Mouse (Mus musculus) olfactory bulb, adult 2 months (tissue): ENCODE results near the gene Limch1. TPM values are rescaled to one million over a fixed set of nuclear protein-coding genes. Genes with fewer than 3 reads are reported as not detected.

Experiments used
- H3K27ac ChIP-seq: fragments of 200-500 bp; 2 replicates; pipeline ENCODE4 v1.5.1; 2012; ENCODE audit warnings: low read depth, low read length; ENCODE audit not compliant: insufficient read depth
- H3K4me1 ChIP-seq: fragments of 200-500 bp; 2 replicates; pipeline ENCODE4 v1.6.1; 2012; ENCODE audit warnings: low read length; ENCODE audit not compliant: control insufficient read depth, insufficient read depth
- H3K4me3 ChIP-seq: fragments of 200-500 bp; 2 replicates; pipeline ENCODE4 v1.5.1; 2012; ENCODE audit warnings: mild to moderate bottlenecking, low read depth, low read length, moderate library complexity; ENCODE audit not compliant: insufficient read depth
- CTCF ChIP-seq: fragments of 200-500 bp; IDR thresholded peaks from 2 replicates; pipeline ENCODE4 v1.5.1; 2012; ENCODE audit warnings: low read depth, mild to moderate bottlenecking, low read length, moderate library complexity; ENCODE audit not compliant: insufficient read depth
- POLR2A ChIP-seq: fragments of 200-500 bp; IDR thresholded peaks from 2 replicates; pipeline ENCODE4 v1.6.1; 2012; ENCODE audit warnings: mild to moderate bottlenecking, low read depth, low read length, moderate library complexity; ENCODE audit not compliant: insufficient read depth
- WGBS: fragments of 180-500 bp; shearing (Covaris S2); methylation state at CpG from one replicate; pipeline ENCODE4 v1.1.7; 2018; 5-methylcytosine and 5-hydroxymethylcytosine counted together
- polyA plus RNA-seq: library from polyadenylated mRNA; stranded (reverse); fragments of >200 nt; gene quantifications from 2 replicates; pipeline ENCODE4 v1.2.4, GENCODE M21; 2012; ENCODE audit warnings: low replicate concordance; ENCODE audit not compliant: missing spikeins, insufficient read depth, insufficient read length

The Limch1 gene
- polyA plus RNA-seq, 1 experiment: not detected

- H3K4me3 ChIP-seq: no peak overlapping the region
- peak overlapping the region; percentile 29; the same call in 1 of the 2 replicates for H3K27ac ChIP-seq
- H3K4me1 ChIP-seq: peaks cover 18% of the 10 kb centered on the region
- no peak for TF ChIP-seq POLR2A
- WGBS: 54% methylated on average over 11 of the region's 11 CpGs
Observed at GRCm38 (mm10) chr5:66850721-66851251, 105.2 kb downstream of the Limch1 start.

GRCm38 (mm10) chr5:66851708-66852107 is 106.1 kb downstream of the Limch1 start:
- Histone ChIP-seq H3K4me1 (peaks cover 18% of the 10 kb centered on the region), H3K27ac (no peak overlapping the region), H3K4me3 (no peak overlapping the region)
- WGBS: 81% methylated on average over 5 of the region's 5 CpGs
- TF ChIP-seq CTCF: no peak
- TF ChIP-seq POLR2A: no peak

- TF ChIP-seq CTCF: no peak
- no peak for TF ChIP-seq POLR2A
- peaks cover 15% of the 10 kb centered on the region for H3K4me1 ChIP-seq
- 82% methylated on average over 5 of the region's 5 CpGs for WGBS
- H3K27ac ChIP-seq: no peak overlapping the region
- no peak overlapping the region for H3K4me3 ChIP-seq
Observed at GRCm38 (mm10) chr5:66854263-66854662, 108.6 kb downstream of the Limch1 start.

GRCm38 (mm10) chr5:66855358-66856107 is 109.9 kb downstream of the Limch1 start:
- 50% methylated on average over 11 of the region's 11 CpGs for WGBS
- Histone ChIP-seq H3K27ac (no peak overlapping the region), H3K4me3 (no peak overlapping the region), H3K4me1 (peaks cover 14% of the 10 kb centered on the region)
- TF ChIP-seq POLR2A (no peak), CTCF (no peak)

- no peak for TF ChIP-seq CTCF
- no peak for TF ChIP-seq POLR2A
- 36% methylated on average over 3 of the region's 3 CpGs for WGBS
- H3K4me3 ChIP-seq: no peak overlapping the region
- H3K27ac ChIP-seq: no peak overlapping the region
- peaks cover 13% of the 10 kb centered on the region for H3K4me1 ChIP-seq
Observed at GRCm38 (mm10) chr5:66859506-66859905, 113.9 kb downstream of the Limch1 start.

GRCm38 (mm10) chr5:66861232-66862035 is 115.8 kb downstream of the Limch1 start:
- peaks cover 22% of the 10 kb centered on the region for H3K4me1 ChIP-seq
- no peak overlapping the region for H3K4me3 ChIP-seq
- 0 out of 2 replicates have a peak overlapping the region, but pooled peaks have one; percentile 4 for H3K27ac ChIP-seq
- TF ChIP-seq CTCF (no peak), POLR2A (no peak)
- WGBS: 20% methylated on average over 17 of the region's 17 CpGs

GRCm38 (mm10) chr5:66862151-66862550 is 116.5 kb downstream of the Limch1 start:
- Histone ChIP-seq H3K4me1 (peaks cover 19% of the 10 kb centered on the region), H3K27ac (no peak overlapping the region), H3K4me3 (no peak overlapping the region)
- no peak for TF ChIP-seq CTCF
- TF ChIP-seq POLR2A: no peak
- WGBS: 76% methylated on average over 4 of the region's 4 CpGs

- no peak overlapping the region for H3K4me3 ChIP-seq
- 37% methylated on average over 5 of the region's 5 CpGs for WGBS
- H3K27ac ChIP-seq: 0 out of 2 replicates have a peak overlapping the region, but pooled peaks have one; percentile 10
- TF ChIP-seq CTCF: no peak
- TF ChIP-seq POLR2A: no peak
- H3K4me1 ChIP-seq: peaks cover 25% of the 10 kb centered on the region
Observed at GRCm38 (mm10) chr5:66865229-66865628, 119.6 kb downstream of the Limch1 start.

- Histone ChIP-seq H3K4me1 (peaks cover 23% of the 10 kb centered on the region), H3K27ac (0 out of 2 replicates have a peak overlapping the region, but pooled peaks have one; percentile 10), H3K4me3 (no peak overlapping the region)
- TF ChIP-seq CTCF: no peak
- no peak for TF ChIP-seq POLR2A
- 30% methylated on average over 8 of the region's 8 CpGs for WGBS
Observed at GRCm38 (mm10) chr5:66866019-66866418, 120.4 kb downstream of the Limch1 start.
